Mouse (Mus musculus): ENCODE measurements around the gene Dus3l.
A peak's percentile ranks its signal among the peaks of the same experiment; 100 is the strongest.

Gene Dus3l

GRCm38 (mm10) chr17:56793614-56794319, 29.2 kb downstream of the Dus3l start:
- DNase-seq, result no peak

GRCm38 (mm10) chr17:56799276-56799675, 34.7 kb downstream of the Dus3l start:
- no peak for DNase-seq

- DNase-seq, result no peak
Measured at GRCm38 (mm10) chr17:56802065-56802464, 37.5 kb downstream of the Dus3l start.

GRCm38 (mm10) chr17:56804952-56805351, 40.4 kb downstream of the Dus3l start:
- DNase-seq, result no peak

- no peak for DNase-seq
Measured at GRCm38 (mm10) chr17:56805784-56806183, 41.2 kb downstream of the Dus3l start.

DNA sequence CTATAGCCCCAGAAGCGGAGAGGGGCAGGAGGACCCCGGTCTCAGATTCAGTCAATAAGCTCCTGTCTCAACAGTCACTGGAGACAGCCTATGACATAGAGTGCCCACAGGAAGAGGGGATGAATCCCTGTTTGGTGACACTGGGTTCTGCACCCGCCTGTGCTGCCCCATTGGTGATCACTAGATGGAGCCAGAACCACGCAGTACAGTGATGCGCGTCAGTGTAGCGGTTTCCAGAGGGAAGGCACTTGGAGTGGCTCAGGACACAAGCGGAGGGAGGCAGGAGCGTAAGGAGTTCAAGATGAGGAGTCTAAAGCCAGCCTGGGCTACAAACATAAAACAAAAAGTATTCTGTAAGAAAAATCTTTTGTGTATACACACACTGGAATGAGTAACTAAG, 44.0 kb downstream of the Dus3l start:
- peak; percentile 75 for DNase-seq

- peak; percentile 44 for DNase-seq
Measured at GRCm38 (mm10) chr17:56810245-56810644, 45.7 kb downstream of the Dus3l start.

- DNase-seq, result peak; percentile 33
Measured at GRCm38 (mm10) chr17:56814316-56815056, 49.9 kb downstream of the Dus3l start.

DNA sequence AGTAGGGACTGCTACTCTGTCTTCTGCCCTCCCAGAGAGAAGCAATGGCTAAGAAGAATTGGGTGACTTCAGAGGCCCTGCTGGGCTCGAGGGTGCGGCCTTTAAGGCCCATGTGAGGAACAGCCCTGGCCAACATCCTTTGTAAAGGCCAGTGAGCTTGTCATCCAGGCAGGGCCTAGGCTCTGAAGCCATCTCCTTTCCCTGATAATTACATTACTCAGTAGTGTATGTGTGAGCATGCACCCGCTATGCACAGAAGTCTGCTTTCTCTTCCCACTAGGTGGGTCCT, 50.4 kb downstream of the Dus3l start:
- no peak for DNase-seq

GRCm38 (mm10) chr17:56818067-56818636, 53.6 kb downstream of the Dus3l start:
- DNase-seq, result peak; percentile 41

GRCm38 (mm10) chr17:56819032-56819545, 54.5 kb downstream of the Dus3l start:
- no peak for DNase-seq

All from thymus, postnatal 4 days (tissue).